Mouse (Mus musculus): ENCODE measurements around the gene Col8a1. TPM values are rescaled to one million over a fixed set of nuclear protein-coding genes. Genes with fewer than 3 reads are reported as not detected.

The Col8a1 gene
- polyA plus RNA-seq, 1 experiment from 2014 or later: 1.1 TPM

- Histone ChIP-seq H3K9me3 (ENCODE audit: control insufficient read depth, low read length) (no peaks in the 10 kb centered on the region), H3K27ac (ENCODE audit: low read depth, low read length) (no peak overlapping the region), H3K27me3 (ENCODE audit: control insufficient read depth, insufficient read depth, low read length) (no peaks in the 10 kb centered on the region), H3K4me2 (ENCODE audit: low read depth, low read length, severe bottlenecking) (no peak overlapping the region), H3K4me1 (replicated peaks; ENCODE audit: control insufficient read depth, insufficient read depth, low read length) (no peaks in the 10 kb centered on the region), H3K36me3 (ENCODE audit: control insufficient read depth, insufficient read depth, low read length) (no peaks in the 10 kb centered on the region), H3K4me3 (ENCODE audit: low read depth, low read length) (no peak overlapping the region), H3K9ac (ENCODE audit: low read length) (no peak overlapping the region)
- ATAC-seq (replicated peaks; ENCODE audit: low FRiP score) (no peak), DNase-seq (ENCODE audit: low spot score) (no peak)
- WGBS: 89% methylated on average over 4 of the region's 4 CpGs
Observed at GRCm38 (mm10) chr16:57597295-57597957, 157.1 kb downstream of the Col8a1 start.

GRCm38 (mm10) chr16:57593422-57594157 is 160.9 kb downstream of the Col8a1 start:
- ATAC-seq (replicated peaks; ENCODE audit: low FRiP score) (peak; percentile 61; the same call in 1 of the 2 replicates), DNase-seq (ENCODE audit: low spot score) (no peak)
- H3K27ac ChIP-seq (ENCODE audit: low read depth, low read length): no peak overlapping the region
- H3K4me3 ChIP-seq (ENCODE audit: low read depth, low read length): no peak overlapping the region
- 43% methylated on average over 7 of the region's 7 CpGs for WGBS
- no peaks in the 10 kb centered on the region for H3K9me3 ChIP-seq (ENCODE audit: control insufficient read depth, low read length)
- H3K9ac ChIP-seq (ENCODE audit: low read length): no peak overlapping the region
- H3K4me1 ChIP-seq (replicated peaks; ENCODE audit: control insufficient read depth, insufficient read depth, low read length): no peaks in the 10 kb centered on the region
- no peak overlapping the region for H3K4me2 ChIP-seq (ENCODE audit: low read depth, low read length, severe bottlenecking)
- no peaks in the 10 kb centered on the region for H3K36me3 ChIP-seq (ENCODE audit: control insufficient read depth, insufficient read depth, low read length)
- no peaks in the 10 kb centered on the region for H3K27me3 ChIP-seq (ENCODE audit: control insufficient read depth, insufficient read depth, low read length)

- Histone ChIP-seq H3K9me3 (ENCODE audit: control insufficient read depth, low read length) (no peaks in the 10 kb centered on the region), H3K36me3 (ENCODE audit: control insufficient read depth, insufficient read depth, low read length) (no peaks in the 10 kb centered on the region), H3K4me1 (replicated peaks; ENCODE audit: control insufficient read depth, insufficient read depth, low read length) (no peaks in the 10 kb centered on the region), H3K9ac (ENCODE audit: low read length) (no peak overlapping the region), H3K4me3 (ENCODE audit: low read depth, low read length) (no peak overlapping the region), H3K27ac (ENCODE audit: low read depth, low read length) (no peak overlapping the region), H3K4me2 (ENCODE audit: low read depth, low read length, severe bottlenecking) (no peak overlapping the region), H3K27me3 (ENCODE audit: control insufficient read depth, insufficient read depth, low read length) (no peaks in the 10 kb centered on the region)
- DNase-seq (ENCODE audit: low spot score) (no peak), ATAC-seq (replicated peaks; ENCODE audit: low FRiP score) (no peak)
- 68% methylated on average over 3 of the region's 3 CpGs for WGBS
Observed at GRCm38 (mm10) chr16:57585201-57585600, 169.3 kb downstream of the Col8a1 start.

- H3K4me2 ChIP-seq (ENCODE audit: low read depth, low read length, severe bottlenecking): no peak overlapping the region
- H3K9ac ChIP-seq (ENCODE audit: low read length): no peak overlapping the region
- no peak for DNase-seq (ENCODE audit: low spot score)
- no peak overlapping the region for H3K27ac ChIP-seq (ENCODE audit: low read depth, low read length)
- WGBS: 87% methylated on average over 2 of the region's 2 CpGs
- H3K27me3 ChIP-seq (ENCODE audit: control insufficient read depth, insufficient read depth, low read length): no peaks in the 10 kb centered on the region
- ATAC-seq (replicated peaks; ENCODE audit: low FRiP score): no peak
- H3K9me3 ChIP-seq (ENCODE audit: control insufficient read depth, low read length): no peaks in the 10 kb centered on the region
- H3K36me3 ChIP-seq (ENCODE audit: control insufficient read depth, insufficient read depth, low read length): no peaks in the 10 kb centered on the region
- no peaks in the 10 kb centered on the region for H3K4me1 ChIP-seq (replicated peaks; ENCODE audit: control insufficient read depth, insufficient read depth, low read length)
- no peak overlapping the region for H3K4me3 ChIP-seq (ENCODE audit: low read depth, low read length)
Observed at GRCm38 (mm10) chr16:57582008-57582407, 172.5 kb downstream of the Col8a1 start.

- WGBS: 86% methylated on average over 7 of the region's 7 CpGs
- Histone ChIP-seq H3K36me3 (ENCODE audit: control insufficient read depth, insufficient read depth, low read length) (no peaks in the 10 kb centered on the region), H3K9ac (ENCODE audit: low read length) (no peak overlapping the region), H3K27me3 (ENCODE audit: control insufficient read depth, insufficient read depth, low read length) (no peaks in the 10 kb centered on the region), H3K27ac (ENCODE audit: low read depth, low read length) (no peak overlapping the region), H3K4me2 (ENCODE audit: low read depth, low read length, severe bottlenecking) (no peak overlapping the region), H3K4me1 (replicated peaks; ENCODE audit: control insufficient read depth, insufficient read depth, low read length) (no peaks in the 10 kb centered on the region), H3K4me3 (ENCODE audit: low read depth, low read length) (no peak overlapping the region), H3K9me3 (ENCODE audit: control insufficient read depth, low read length) (no peaks in the 10 kb centered on the region)
- DNase-seq (ENCODE audit: low spot score) (no peak), ATAC-seq (replicated peaks; ENCODE audit: low FRiP score) (no peak)
Observed at GRCm38 (mm10) chr16:57580041-57580440, 174.5 kb downstream of the Col8a1 start.

DNA sequence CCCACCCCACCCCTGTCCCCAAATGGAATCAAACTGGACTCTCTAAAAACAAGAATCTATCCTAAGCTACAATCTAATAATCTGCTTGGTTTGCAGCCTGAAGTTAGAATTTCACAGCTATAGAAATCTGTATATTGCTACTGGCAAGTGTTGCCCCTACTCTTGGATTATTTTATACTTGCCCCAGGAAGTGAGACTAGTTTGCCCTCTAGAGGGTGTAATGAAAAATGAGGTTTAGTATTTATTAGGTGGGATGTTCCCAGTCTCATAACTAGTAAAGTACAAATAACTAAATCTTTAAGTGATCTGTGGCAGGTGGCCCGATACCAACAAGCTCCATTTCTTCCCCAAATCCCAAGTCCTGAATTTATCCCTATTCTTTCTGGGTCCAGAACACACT is 177.0 kb downstream of the Col8a1 start:
- ATAC-seq (replicated peaks; ENCODE audit: low FRiP score) (no peak), DNase-seq (ENCODE audit: low spot score) (no peak)
- H3K9me3 ChIP-seq (ENCODE audit: control insufficient read depth, low read length): no peaks in the 10 kb centered on the region
- H3K4me2 ChIP-seq (ENCODE audit: low read depth, low read length, severe bottlenecking): no peak overlapping the region
- H3K27ac ChIP-seq (ENCODE audit: low read depth, low read length): no peak overlapping the region
- no peaks in the 10 kb centered on the region for H3K27me3 ChIP-seq (ENCODE audit: control insufficient read depth, insufficient read depth, low read length)
- H3K4me3 ChIP-seq (ENCODE audit: low read depth, low read length): no peak overlapping the region
- WGBS: 90% methylated on average over 1 of the region's 1 CpGs
- H3K36me3 ChIP-seq (ENCODE audit: control insufficient read depth, insufficient read depth, low read length): no peaks in the 10 kb centered on the region
- H3K9ac ChIP-seq (ENCODE audit: low read length): no peak overlapping the region
- no peaks in the 10 kb centered on the region for H3K4me1 ChIP-seq (replicated peaks; ENCODE audit: control insufficient read depth, insufficient read depth, low read length)

GRCm38 (mm10) chr16:57575764-57576388 is 178.7 kb downstream of the Col8a1 start:
- H3K9me3 ChIP-seq (ENCODE audit: control insufficient read depth, low read length): no peaks in the 10 kb centered on the region
- no peaks in the 10 kb centered on the region for H3K4me1 ChIP-seq (replicated peaks; ENCODE audit: control insufficient read depth, insufficient read depth, low read length)
- H3K4me2 ChIP-seq (ENCODE audit: low read depth, low read length, severe bottlenecking): no peak overlapping the region
- ATAC-seq (replicated peaks; ENCODE audit: low FRiP score): peak; percentile 61
- 80% methylated on average over 1 of the region's 1 CpGs for WGBS
- H3K27ac ChIP-seq (ENCODE audit: low read depth, low read length): no peak overlapping the region
- H3K27me3 ChIP-seq (ENCODE audit: control insufficient read depth, insufficient read depth, low read length): no peaks in the 10 kb centered on the region
- DNase-seq (ENCODE audit: low spot score): no peak
- no peak overlapping the region for H3K9ac ChIP-seq (ENCODE audit: low read length)
- H3K4me3 ChIP-seq (ENCODE audit: low read depth, low read length): no peak overlapping the region
- no peaks in the 10 kb centered on the region; the same call in 1 of the 2 replicates for H3K36me3 ChIP-seq (ENCODE audit: control insufficient read depth, insufficient read depth, low read length)

Data from forebrain, embryonic 11.5 days (tissue).